Mouse (Mus musculus) gastrocnemius, postnatal 25 days (tissue): ENCODE measurements at regions not wholly inside any gene's neighbourhood (a gene's known extent, or its start where the extent isn't known, plus 50 kb on each side); places are given as distances from the start of the nearest gene placed in this dataset.

ENCODE experiments used
- DNase-seq: peaks from one replicate; pipeline ENCODE4 v3.0.0; 2022

- no peak for DNase-seq
Measured at GRCm38 (mm10) chr13:69294483-69294882, 239.1 kb upstream of the Nsun2 start.

DNA sequence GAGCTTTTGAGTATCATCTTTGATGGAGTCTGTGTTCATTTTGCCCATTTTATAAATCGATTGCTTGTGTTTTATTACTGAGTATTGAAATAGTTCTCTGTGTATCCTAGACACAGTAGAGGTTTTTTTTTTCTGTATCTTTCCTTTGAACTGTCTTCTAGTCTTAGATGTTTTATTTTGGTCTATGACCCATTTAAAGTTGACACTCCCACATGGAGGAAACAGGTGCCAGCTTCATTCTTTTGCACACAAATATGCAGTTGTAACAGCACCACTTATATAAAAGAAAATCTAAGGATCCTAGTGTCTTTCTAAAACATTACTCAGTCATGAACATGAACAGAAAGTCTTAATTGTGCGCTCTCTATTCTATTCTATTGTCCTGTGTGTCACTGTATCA is 230.2 kb upstream of the Nsun2 start:
- no peak for DNase-seq

DNA sequence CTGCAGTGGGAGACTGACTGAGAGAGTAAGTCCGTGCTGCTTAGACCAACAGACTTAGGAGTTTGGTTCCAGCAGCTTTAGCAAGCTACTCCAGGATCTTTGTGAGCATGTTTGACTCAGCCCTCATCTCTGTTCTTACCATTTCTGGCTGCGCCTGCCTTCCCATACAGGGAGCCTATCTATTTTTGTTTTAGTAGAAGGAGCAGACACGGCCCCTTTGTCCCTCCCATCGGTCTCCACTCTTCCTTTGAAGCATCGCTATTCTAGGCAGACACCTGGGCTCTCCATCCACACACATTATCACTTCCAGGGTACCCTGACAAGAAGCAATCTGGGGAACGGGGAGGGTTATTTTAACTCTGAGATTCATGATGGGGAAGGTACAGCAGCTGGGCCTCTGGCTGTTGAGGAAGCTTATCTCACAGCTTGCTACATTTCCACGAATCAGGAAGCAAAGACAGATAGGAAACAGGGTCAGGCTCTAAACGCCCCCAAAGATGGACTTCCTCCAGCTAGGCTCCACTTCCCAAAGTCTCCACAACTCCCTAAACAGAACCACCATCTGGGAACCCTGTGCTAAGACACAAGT is 203.0 kb upstream of the Nsun2 start:
- no peak for DNase-seq

DNA sequence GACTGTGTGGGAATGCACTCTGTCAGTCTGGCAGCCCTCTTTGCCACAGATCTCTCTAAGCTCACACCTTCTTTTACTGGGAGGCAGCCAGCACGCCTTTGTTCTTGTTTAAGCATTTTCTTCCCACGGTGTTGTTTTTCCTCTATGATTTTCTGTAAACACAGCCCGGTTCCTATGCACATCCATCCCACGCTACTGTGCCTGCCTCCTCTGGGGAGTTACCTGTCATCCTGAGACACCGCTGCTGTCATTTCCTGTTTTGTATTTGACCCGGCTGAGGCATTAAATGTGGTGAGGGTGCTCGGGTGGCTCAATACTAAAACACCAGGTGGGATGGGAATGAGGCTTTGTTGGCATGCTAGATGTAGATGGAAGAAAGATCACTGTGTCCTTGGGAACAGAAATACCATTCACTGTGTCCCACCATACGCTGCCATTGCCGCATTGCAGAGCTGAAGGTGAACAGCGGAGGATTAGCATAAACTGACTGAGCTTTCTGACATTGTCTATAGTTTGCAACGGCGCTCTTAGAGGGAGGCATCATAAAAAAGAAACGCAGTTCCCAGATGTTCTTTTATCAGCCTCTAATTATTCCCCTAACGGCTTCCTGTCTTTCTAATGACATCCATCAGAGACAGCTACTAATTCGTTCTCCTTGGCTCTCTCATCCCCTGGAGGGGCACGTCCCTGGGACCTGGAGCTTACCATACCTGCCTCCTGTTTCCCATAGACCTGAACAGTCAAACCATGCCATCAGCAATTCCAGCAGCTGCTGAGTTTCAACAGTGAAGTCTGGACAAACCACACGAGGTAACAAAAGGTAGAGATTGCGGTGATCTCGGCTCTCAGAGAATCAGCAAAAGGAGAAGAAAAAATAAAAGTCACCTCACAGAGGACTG is 201.8 kb upstream of the Nsun2 start:
- no peak for DNase-seq

- no peak for DNase-seq
Measured at GRCm38 (mm10) chr13:69343806-69344205, 189.7 kb upstream of the Nsun2 start.

DNA sequence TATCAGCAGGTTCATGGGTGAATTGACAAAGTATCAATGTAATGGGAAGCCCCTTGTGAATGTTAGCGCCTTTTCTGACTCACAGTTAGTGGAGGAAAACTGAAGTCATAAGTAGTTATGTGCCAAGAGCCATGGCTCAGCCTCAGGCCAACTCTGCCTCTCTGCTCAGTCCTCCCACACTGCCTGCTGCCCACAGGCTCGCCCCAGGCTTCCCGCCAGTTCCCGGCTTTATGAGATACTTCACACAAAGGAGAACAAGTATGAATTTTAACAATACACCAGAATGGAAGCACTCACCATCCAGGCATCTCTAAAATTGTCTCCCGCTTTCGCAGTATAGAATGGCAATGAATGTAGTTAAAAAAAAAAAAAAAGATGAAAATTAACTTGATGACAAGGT is 176.1 kb upstream of the Nsun2 start:
- DNase-seq: no peak

- DNase-seq: no peak
Measured at GRCm38 (mm10) chr13:69365880-69366490, 167.6 kb upstream of the Nsun2 start.

GRCm38 (mm10) chr13:69373101-69373815 is 160.3 kb upstream of the Nsun2 start:
- no peak for DNase-seq

GRCm38 (mm10) chr13:69373816-69374142 is 159.8 kb upstream of the Nsun2 start:
- no peak for DNase-seq

DNA sequence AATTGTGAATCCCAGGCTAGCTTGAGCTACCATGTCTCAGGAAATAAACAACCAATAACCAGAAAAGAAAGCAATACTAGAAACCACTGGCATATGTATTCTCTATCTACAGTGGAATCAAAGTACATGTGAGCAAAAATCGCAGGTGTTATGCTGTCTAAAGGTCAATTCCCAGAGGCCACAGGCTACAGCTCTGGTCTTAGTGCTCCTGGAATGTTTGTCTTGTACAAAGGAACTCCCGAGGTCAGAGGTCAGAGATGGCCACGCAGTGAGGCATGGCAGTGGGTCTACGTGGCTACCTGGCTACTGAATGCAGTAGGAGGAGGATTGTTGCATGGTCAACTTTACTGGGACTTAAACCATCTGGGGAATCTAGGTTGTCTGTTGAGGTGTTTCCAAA is 153.1 kb upstream of the Nsun2 start:
- DNase-seq: no peak

DNA sequence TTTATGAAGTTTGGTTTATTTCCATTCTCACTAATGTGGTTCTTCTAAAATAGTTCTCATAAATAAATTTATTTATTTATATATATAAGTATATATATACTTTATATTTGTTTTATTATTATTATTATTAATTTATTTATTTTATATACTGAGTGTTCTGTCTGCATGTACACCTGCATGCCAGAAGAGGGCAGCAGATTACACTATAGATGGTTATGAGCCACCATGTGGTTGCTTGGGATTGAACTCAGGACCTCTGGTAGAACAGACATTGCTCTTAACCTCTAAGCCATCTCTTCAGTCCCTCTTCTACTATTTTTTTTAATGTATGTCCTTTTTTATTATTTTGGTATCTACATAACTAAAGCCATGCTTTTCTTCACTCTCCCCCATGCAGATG is 148.8 kb upstream of the Nsun2 start:
- DNase-seq: no peak

GRCm38 (mm10) chr13:69392917-69393827 is 140.4 kb upstream of the Nsun2 start:
- no peak for DNase-seq

- DNase-seq: no peak
Measured at GRCm38 (mm10) chr13:69394544-69394943, 139.0 kb upstream of the Nsun2 start.

DNA sequence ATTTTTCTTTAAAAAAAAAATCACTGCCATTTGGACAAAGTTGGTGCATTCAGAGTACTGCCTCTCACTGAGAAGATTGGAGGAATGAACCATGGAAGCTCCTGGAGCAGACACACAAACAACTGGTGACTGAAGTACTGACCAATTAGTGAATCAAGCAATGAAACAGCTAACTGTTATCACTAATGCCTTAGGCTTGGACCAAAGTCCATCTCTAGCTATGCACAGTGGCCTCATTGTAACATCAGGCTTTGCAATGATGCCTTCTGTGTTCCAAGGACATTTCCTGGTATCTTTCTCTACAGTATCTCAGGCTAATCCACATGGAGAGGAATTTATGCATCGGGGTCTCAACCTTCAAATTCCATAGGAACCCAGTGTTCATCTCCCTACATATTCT is 123.2 kb upstream of the Nsun2 start:
- DNase-seq: no peak

GRCm38 (mm10) chr13:69414813-69415212 is 118.7 kb upstream of the Nsun2 start:
- no peak for DNase-seq

DNA sequence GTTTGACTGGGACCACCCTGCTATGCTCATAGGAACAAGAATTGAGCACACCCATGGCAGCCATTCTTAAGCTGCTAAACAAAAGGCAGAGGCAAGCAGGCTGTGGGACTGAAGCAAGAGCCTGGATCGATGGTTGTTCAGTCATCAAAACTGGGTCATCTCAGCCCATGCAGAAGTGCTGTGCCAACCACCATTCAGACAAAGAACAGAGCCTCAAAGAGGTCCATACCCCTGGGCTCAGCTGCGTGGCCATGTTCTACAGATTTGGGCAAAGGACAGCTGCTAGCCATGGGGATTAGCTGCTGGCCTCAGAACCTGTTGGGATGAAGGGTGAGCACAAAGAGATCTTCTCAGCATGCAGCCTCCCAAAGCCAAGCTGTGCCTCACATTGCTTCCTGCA is 116.8 kb upstream of the Nsun2 start:
- DNase-seq: no peak

GRCm38 (mm10) chr13:69417855-69418478 is 115.6 kb upstream of the Nsun2 start:
- DNase-seq: no peak

GRCm38 (mm10) chr13:69420166-69420565 is 113.4 kb upstream of the Nsun2 start:
- no peak for DNase-seq

- DNase-seq: no peak
Measured at GRCm38 (mm10) chr13:69421966-69422365, 111.6 kb upstream of the Nsun2 start.

DNA sequence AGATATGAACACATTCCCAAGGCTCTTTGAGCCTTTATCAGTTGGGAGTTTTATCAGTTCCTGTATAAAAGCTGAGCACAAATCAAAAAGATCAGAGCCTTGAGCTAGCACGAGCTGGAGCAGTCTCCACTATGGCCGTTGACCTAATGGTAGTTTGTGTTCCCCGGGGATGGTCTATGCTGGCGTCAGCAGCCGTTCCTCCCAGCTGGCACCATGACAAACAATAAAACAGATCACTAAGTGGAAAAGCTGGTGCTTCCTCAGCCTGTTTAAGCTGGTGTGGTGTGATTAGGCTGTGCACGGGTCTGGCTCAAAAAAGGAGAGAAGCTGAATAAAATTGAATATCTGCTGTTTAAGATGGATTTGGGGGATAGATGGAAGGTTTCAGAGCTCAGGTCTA is 107.4 kb upstream of the Nsun2 start:
- no peak for DNase-seq

DNA sequence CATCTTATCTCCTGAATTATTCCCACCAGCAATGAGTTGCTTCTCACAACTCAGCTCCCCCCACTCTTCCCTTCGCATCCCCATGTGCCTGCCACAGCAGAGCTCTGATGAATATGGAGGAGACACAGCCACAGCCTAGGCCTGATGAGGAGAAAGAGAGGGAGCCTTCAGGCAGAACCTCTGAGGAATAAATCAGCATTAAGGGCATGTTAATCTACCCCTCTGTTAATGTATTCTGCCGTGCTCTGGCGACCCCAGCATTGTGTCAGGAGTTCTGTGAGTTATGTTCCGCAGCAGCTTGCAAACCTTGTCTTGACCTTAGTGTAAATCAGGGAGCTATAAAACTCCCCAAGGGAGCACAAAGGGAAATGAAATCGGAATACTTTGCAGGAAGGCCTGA is 104.0 kb upstream of the Nsun2 start:
- DNase-seq: no peak
